Mouse (Mus musculus) limb, embryonic 11.5 days (tissue): ENCODE results near the gene Tmed8. TPM values are rescaled to one million over a fixed set of nuclear protein-coding genes. Genes with fewer than 3 reads are reported as not detected.
A peak's percentile ranks its signal among the peaks of the same experiment; 100 is the strongest.

Source experiments
- ATAC-seq: fragments of 200-750 bp; cut with Nextera tagmentation; 2 replicates; pipeline ENCODE4 v1.8.0; 2017; ENCODE audit warnings: low read depth; ENCODE audit not compliant: insufficient number of reproducible peaks, low FRiP score, low TSS enrichment
- DNase-seq: peaks from one replicate; pipeline ENCODE4 v3.0.0-alpha.2; 2015; ENCODE audit warnings: low spot score
- H3K27ac ChIP-seq: fragments of 300-500 bp; sonication (generic); replicated peaks from 2 replicates; pipeline ENCODE4 v1.5.1; 2014; ENCODE audit warnings: low read depth, mild to moderate bottlenecking, low read length
- H3K27me3 ChIP-seq: fragments of 300-500 bp; sonication (generic); 2 replicates; pipeline ENCODE4 v1.6.1; 2014; ENCODE audit warnings: mild to moderate bottlenecking, low read length, mixed read lengths; ENCODE audit not compliant: control insufficient read depth, insufficient read depth
- H3K36me3 ChIP-seq: fragments of 300-500 bp; sonication (generic); 2 replicates; pipeline ENCODE4 v1.6.1; 2014; ENCODE audit warnings: mild to moderate bottlenecking, low read length, moderate library complexity, mixed read lengths; ENCODE audit not compliant: control insufficient read depth, insufficient read depth
- H3K4me1 ChIP-seq: fragments of 300-500 bp; sonication (generic); 2 replicates; pipeline ENCODE4 v1.6.1; 2014; ENCODE audit warnings: low read length, mixed read lengths; ENCODE audit not compliant: control insufficient read depth, insufficient read depth
- H3K4me2 ChIP-seq: fragments of 300-500 bp; sonication (generic); 2 replicates; pipeline ENCODE4 v1.6.1; 2014; ENCODE audit warnings: low read depth, mild to moderate bottlenecking, moderate library complexity; ENCODE audit not compliant: severe bottlenecking
- H3K4me3 ChIP-seq: fragments of 300-500 bp; sonication (generic); 2 replicates; pipeline ENCODE4 v1.5.1; 2014; ENCODE audit warnings: low read depth, low read length
- H3K9ac ChIP-seq: fragments of 300-500 bp; sonication (generic); 2 replicates; pipeline ENCODE4 v1.6.1; 2014; ENCODE audit warnings: mild to moderate bottlenecking, low read length
- H3K9me3 ChIP-seq: fragments of 300-500 bp; sonication (generic); 2 replicates; pipeline ENCODE4 v1.6.1; 2016; ENCODE audit warnings: low read length; ENCODE audit not compliant: control insufficient read depth
- WGBS: fragments of 180-500 bp; shearing (Covaris S2); extraction: QIAGEN DNeasy Blood & Tissue Kit; methylation state at CpG from one replicate; pipeline ENCODE4 v1.1.7; 2014; 5-methylcytosine and 5-hydroxymethylcytosine counted together
- polyA plus RNA-seq: library from polyadenylated mRNA; unstranded; fragments of >200 nt; fragmentation: Nextera tagmentation; extraction: Ambion mirVana; gene quantifications from 2 replicates; pipeline ENCODE4 v1.2.1, GENCODE M21; 2014

Gene Tmed8
- polyA plus RNA-seq, 1 experiment from 2014 or later = 3.0 TPM

- Histone ChIP-seq H3K4me3 (no peak overlapping the region), H3K36me3 (no peaks in the 10 kb centered on the region), H3K9ac (no peak overlapping the region), H3K4me2 (no peak overlapping the region), H3K4me1 (no peaks in the 10 kb centered on the region), H3K27me3 (no peaks in the 10 kb centered on the region), H3K9me3 (no peaks in the 10 kb centered on the region), H3K27ac (no peak overlapping the region)
- 86% methylated on average over 1 of the region's 1 CpGs for WGBS
- ATAC-seq (no peak), DNase-seq (no peak)
Observed at GRCm38 (mm10) chr12:87195069-87195468, 5.2 kb downstream of the Tmed8 start.

DNA sequence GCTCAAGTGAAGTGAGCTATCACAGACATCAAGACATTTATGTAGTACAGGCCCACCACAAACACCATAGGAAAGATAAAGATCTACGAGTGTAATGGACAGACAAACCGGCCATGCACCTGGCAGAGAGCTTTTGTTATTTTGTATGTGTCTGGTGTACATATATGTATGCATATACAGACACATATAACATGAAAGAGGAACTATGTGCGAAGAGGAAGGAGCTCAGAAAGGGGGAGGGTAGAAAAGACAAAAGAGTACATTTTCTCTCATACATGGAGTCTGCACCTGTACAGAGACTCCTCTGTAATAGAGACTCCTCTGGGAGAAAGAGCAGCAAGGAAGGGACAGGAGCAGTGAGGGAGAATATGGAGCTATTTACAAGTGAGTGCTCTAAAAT lies 7.2 kb downstream of the Tmed8 start:
- no peak for ATAC-seq

GRCm38 (mm10) chr12:87177631-87178030 lies 22.6 kb downstream of the Tmed8 start:
- no peak overlapping the region for H3K4me3 ChIP-seq
- H3K36me3 ChIP-seq = no peaks in the 10 kb centered on the region; the same call in 1 of the 2 replicates
- no peaks in the 10 kb centered on the region for H3K9me3 ChIP-seq
- H3K4me1 ChIP-seq = peaks cover 10% of the 10 kb centered on the region
- 90% methylated on average over 4 of the region's 4 CpGs for WGBS
- ATAC-seq (no peak), DNase-seq (no peak)
- H3K27ac ChIP-seq = no peak overlapping the region
- H3K9ac ChIP-seq = no peak overlapping the region
- H3K27me3 ChIP-seq = no peaks in the 10 kb centered on the region
- H3K4me2 ChIP-seq = no peak overlapping the region

More for the DNA sequence above, 7.2 kb downstream of the Tmed8 start:
- H3K27ac ChIP-seq = no peak overlapping the region
- H3K36me3 ChIP-seq = no peaks in the 10 kb centered on the region
- no peak overlapping the region for H3K4me2 ChIP-seq
- WGBS = 91% methylated on average over 3 of the region's 3 CpGs
- no peaks in the 10 kb centered on the region for H3K9me3 ChIP-seq
- no peak overlapping the region for H3K4me3 ChIP-seq
- H3K4me1 ChIP-seq = no peaks in the 10 kb centered on the region
- no peak overlapping the region for H3K9ac ChIP-seq
- no peak for DNase-seq
- no peaks in the 10 kb centered on the region for H3K27me3 ChIP-seq

DNA sequence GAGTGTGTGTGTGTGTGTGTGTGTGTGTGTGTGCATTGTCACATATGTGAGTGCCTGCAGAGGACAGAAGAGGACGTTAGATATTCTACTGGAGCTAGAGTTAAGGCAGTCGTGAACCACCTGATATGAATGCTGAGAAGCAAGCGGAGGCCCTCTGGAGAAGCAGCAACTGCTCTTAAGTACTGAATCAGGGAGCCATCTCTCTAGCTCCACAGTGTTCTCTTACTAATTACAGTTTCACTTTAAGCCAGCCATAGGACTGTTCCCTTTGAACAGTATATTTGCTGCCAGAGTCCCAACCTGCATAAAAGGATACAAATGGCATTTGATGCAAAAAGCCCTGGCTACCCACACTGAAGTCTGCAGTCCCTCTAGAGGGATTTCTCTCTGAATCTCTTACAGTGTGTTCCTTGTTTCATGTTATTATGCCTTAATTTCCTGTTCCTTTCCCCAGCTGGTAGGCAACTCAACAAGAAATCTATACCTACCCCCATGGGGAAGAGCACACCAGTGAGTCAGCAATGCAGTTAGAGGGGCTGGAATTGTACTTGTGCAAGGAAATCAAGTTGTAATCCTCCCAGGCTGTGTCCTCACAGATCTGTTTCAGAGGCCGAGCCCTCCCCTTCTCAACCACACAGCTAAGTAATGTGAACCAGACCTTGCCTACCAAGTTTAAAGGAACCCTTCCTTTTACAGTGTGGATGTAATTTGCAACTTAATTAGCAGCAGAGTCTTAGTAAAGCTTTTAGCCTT lies 24.9 kb downstream of the Tmed8 start:
- H3K36me3 ChIP-seq = no peaks in the 10 kb centered on the region; the same call in 1 of the 2 replicates
- no peaks in the 10 kb centered on the region for H3K27me3 ChIP-seq
- WGBS = 54% methylated on average over 4 of the region's 4 CpGs
- peak overlapping the region; percentile 48; the same call in 1 of the 2 replicates for H3K27ac ChIP-seq
- peaks cover 10% of the 10 kb centered on the region for H3K4me1 ChIP-seq
- no peak overlapping the region for H3K4me3 ChIP-seq
- DNase-seq (peak; percentile 44), ATAC-seq (peak; percentile 73)
- H3K9me3 ChIP-seq = no peaks in the 10 kb centered on the region
- H3K4me2 ChIP-seq = no peak overlapping the region; the same call in 1 of the 2 replicates
- H3K9ac ChIP-seq = no peak overlapping the region

DNA sequence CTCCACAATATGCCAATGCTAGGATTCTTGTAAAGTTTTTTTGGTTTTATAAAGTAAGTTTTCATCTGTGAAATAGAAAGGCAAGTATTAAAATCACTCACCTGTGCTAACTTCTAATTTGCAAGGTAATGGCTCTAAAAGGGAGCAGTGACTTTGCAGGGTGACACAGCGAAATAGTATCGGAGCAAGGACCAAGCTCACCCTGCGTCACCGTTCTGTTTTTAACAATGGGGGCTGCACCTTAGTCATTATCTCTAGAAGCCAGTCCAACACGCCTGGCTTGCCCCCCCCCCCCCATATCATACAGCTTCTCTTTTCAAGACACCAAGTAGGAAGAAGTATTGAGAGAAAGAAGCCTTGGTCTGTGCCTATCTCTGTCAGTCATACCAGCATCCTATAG lies 39.4 kb downstream of the Tmed8 start:
- no peaks in the 10 kb centered on the region for H3K4me1 ChIP-seq
- no peak overlapping the region for H3K27ac ChIP-seq
- ATAC-seq (no peak), DNase-seq (no peak)
- H3K4me3 ChIP-seq = no peak overlapping the region
- H3K9ac ChIP-seq = no peak overlapping the region
- H3K27me3 ChIP-seq = no peaks in the 10 kb centered on the region
- WGBS = 91% methylated on average over 5 of the region's 5 CpGs
- 0 out of 2 replicates have a peak, but pooled peaks cover 4% of the 10 kb centered on the region for H3K36me3 ChIP-seq
- no peak overlapping the region for H3K4me2 ChIP-seq
- H3K9me3 ChIP-seq = no peaks in the 10 kb centered on the region

GRCm38 (mm10) chr12:87160310-87160709 lies 39.9 kb downstream of the Tmed8 start:
- Histone ChIP-seq H3K4me1 (no peaks in the 10 kb centered on the region), H3K9me3 (no peaks in the 10 kb centered on the region), H3K27me3 (no peaks in the 10 kb centered on the region), H3K4me3 (no peak overlapping the region), H3K9ac (no peak overlapping the region), H3K27ac (no peak overlapping the region), H3K36me3 (0 out of 2 replicates have a peak, but pooled peaks cover 4% of the 10 kb centered on the region), H3K4me2 (no peak overlapping the region)
- 89% methylated on average over 1 of the region's 1 CpGs for WGBS
- DNase-seq (no peak), ATAC-seq (no peak)

- H3K27ac ChIP-seq = no peak overlapping the region
- H3K9me3 ChIP-seq = no peaks in the 10 kb centered on the region
- ATAC-seq (no peak), DNase-seq (no peak)
- no peaks in the 10 kb centered on the region for H3K27me3 ChIP-seq
- WGBS = 79% methylated on average over 7 of the region's 7 CpGs
- H3K4me3 ChIP-seq = no peak overlapping the region
- 0 out of 2 replicates have a peak, but pooled peaks cover 2% of the 10 kb centered on the region for H3K36me3 ChIP-seq
- no peak overlapping the region for H3K9ac ChIP-seq
- H3K4me1 ChIP-seq = no peaks in the 10 kb centered on the region
- H3K4me2 ChIP-seq = no peak overlapping the region
Observed at GRCm38 (mm10) chr12:87158099-87158498, 42.2 kb downstream of the Tmed8 start.

- Histone ChIP-seq H3K4me1 (no peaks in the 10 kb centered on the region), H3K27me3 (no peaks in the 10 kb centered on the region), H3K27ac (no peak overlapping the region), H3K4me3 (no peak overlapping the region), H3K9me3 (no peaks in the 10 kb centered on the region), H3K36me3 (0 out of 2 replicates have a peak, but pooled peaks cover 2% of the 10 kb centered on the region), H3K4me2 (no peak overlapping the region), H3K9ac (no peak overlapping the region)
- no peak for ATAC-seq
- 65% methylated on average over 4 of the region's 4 CpGs for WGBS
- no peak for DNase-seq
Observed at GRCm38 (mm10) chr12:87157361-87157760, 42.9 kb downstream of the Tmed8 start.
